Mouse (Mus musculus) midbrain, embryonic 10.5 days (tissue): ENCODE results near the gene Nr2f2. TPM values are rescaled to one million over a fixed set of nuclear protein-coding genes. Genes with fewer than 3 reads are reported as not detected.

Source experiments
- DNase-seq: peaks from one replicate; pipeline ENCODE4 v3.0.0-alpha.2; 2017; ENCODE audit warnings: low spot score
- H3K27ac ChIP-seq: fragments of 300-500 bp; sonication (generic); replicated peaks from 2 replicates; pipeline ENCODE4 v1.5.1; 2016; ENCODE audit warnings: mild to moderate bottlenecking
- H3K27me3 ChIP-seq: fragments of 300-500 bp; sonication (generic); 2 replicates; pipeline ENCODE4 v1.6.1; 2016; ENCODE audit warnings: low read depth, mild to moderate bottlenecking; ENCODE audit not compliant: poor library complexity, severe bottlenecking
- H3K36me3 ChIP-seq: fragments of 300-500 bp; sonication (generic); 2 replicates; pipeline ENCODE4 v1.6.1; 2016; ENCODE audit warnings: mild to moderate bottlenecking, moderate library complexity
- H3K4me1 ChIP-seq: fragments of 300-500 bp; sonication (generic); 2 replicates; pipeline ENCODE4 v1.6.1; 2016
- H3K4me3 ChIP-seq: fragments of 300-500 bp; sonication (generic); 2 replicates; pipeline ENCODE4 v1.5.1; 2016; ENCODE audit warnings: mild to moderate bottlenecking, moderate library complexity
- H3K9me3 ChIP-seq: fragments of 300-500 bp; sonication (generic); replicated peaks from 2 replicates; pipeline ENCODE4 v1.6.1; 2016; ENCODE audit warnings: mild to moderate bottlenecking
- WGBS: fragments of 180-500 bp; shearing (Covaris S2); methylation state at CpG from one replicate; pipeline ENCODE4 v1.1.7; 2016; 5-methylcytosine and 5-hydroxymethylcytosine counted together
- polyA plus RNA-seq: library from polyadenylated mRNA; unstranded; fragments of >200 nt; fragmentation: Nextera tagmentation; extraction: Ambion mirVana; gene quantifications from 2 replicates; pipeline ENCODE4 v1.2.1, GENCODE M21; 2016

The Nr2f2 gene
- polyA plus RNA-seq, 1 experiment from 2014 or later: 89.2 TPM

GRCm38 (mm10) chr7:70332064-70332850 lies 34.3 kb downstream of the Nr2f2 start:
- H3K4me3 ChIP-seq: peak overlapping the region; percentile 60
- H3K9me3 ChIP-seq: no peaks in the 10 kb centered on the region
- peaks cover 73% of the 10 kb centered on the region for H3K4me1 ChIP-seq
- 1% methylated on average over 26 of the region's 26 CpGs for WGBS
- peak; percentile 65 for DNase-seq
- no peaks in the 10 kb centered on the region for H3K36me3 ChIP-seq
- peak overlapping the region; percentile 93 for H3K27ac ChIP-seq
- peaks cover 100% of the 10 kb centered on the region for H3K27me3 ChIP-seq

GRCm38 (mm10) chr7:70331243-70332063 lies 35.1 kb downstream of the Nr2f2 start:
- Histone ChIP-seq H3K27me3 (peaks cover 100% of the 10 kb centered on the region), H3K4me1 (peaks cover 77% of the 10 kb centered on the region), H3K9me3 (no peaks in the 10 kb centered on the region), H3K4me3 (peak overlapping the region; percentile 60), H3K36me3 (no peaks in the 10 kb centered on the region), H3K27ac (peak overlapping the region; percentile 93)
- WGBS: under 1% methylated on average over 48 of the region's 48 CpGs
- peak; percentile 69 for DNase-seq

GRCm38 (mm10) chr7:70330761-70331242 lies 35.7 kb downstream of the Nr2f2 start:
- 0% methylated on average over 19 of the region's 19 CpGs for whole genome bisulfite sequencing
- Histone ChIP-seq H3K4me3 (peak overlapping the region; percentile 60), H3K27me3 (peaks cover 100% of the 10 kb centered on the region), H3K36me3 (no peaks in the 10 kb centered on the region), H3K4me1 (peaks cover 83% of the 10 kb centered on the region), H3K27ac (peak overlapping the region; percentile 93), H3K9me3 (no peaks in the 10 kb centered on the region)
- peak; percentile 72 for DNase-seq

- Histone ChIP-seq H3K9me3 (no peaks in the 10 kb centered on the region), H3K4me1 (peaks cover 89% of the 10 kb centered on the region), H3K4me3 (peak overlapping the region; percentile 60), H3K27ac (peak overlapping the region; percentile 93), H3K27me3 (peaks cover 100% of the 10 kb centered on the region), H3K36me3 (no peaks in the 10 kb centered on the region)
- WGBS: 2% methylated on average over 12 of the region's 12 CpGs
- DNase-seq: peak; percentile 59
Measured at GRCm38 (mm10) chr7:70330207-70330562, 36.4 kb downstream of the Nr2f2 start.

- WGBS: 3% methylated on average over 19 of the region's 19 CpGs
Measured at GRCm38 (mm10) chr7:70329521-70330206, 36.9 kb downstream of the Nr2f2 start.

GRCm38 (mm10) chr7:70329037-70329516 lies 37.5 kb downstream of the Nr2f2 start:
- H3K27ac ChIP-seq: peak overlapping the region; percentile 93

More at GRCm38 (mm10) chr7:70329521-70330206, 36.9 kb downstream of the Nr2f2 start:
- peaks cover 92% of the 10 kb centered on the region for H3K4me1 ChIP-seq
- no peaks in the 10 kb centered on the region for H3K36me3 ChIP-seq
- peak; percentile 36 for DNase-seq
- peaks cover 100% of the 10 kb centered on the region for H3K27me3 ChIP-seq
- H3K9me3 ChIP-seq: no peaks in the 10 kb centered on the region
- peak overlapping the region; percentile 93 for H3K27ac ChIP-seq
- H3K4me3 ChIP-seq: peak overlapping the region; percentile 60

GRCm38 (mm10) chr7:70328206-70329036 lies 38.1 kb downstream of the Nr2f2 start:
- Histone ChIP-seq H3K36me3 (no peaks in the 10 kb centered on the region), H3K4me1 (peaks cover 87% of the 10 kb centered on the region), H3K4me3 (peak overlapping the region; percentile 60), H3K27me3 (peaks cover 100% of the 10 kb centered on the region), H3K27ac (peak overlapping the region; percentile 93), H3K9me3 (no peaks in the 10 kb centered on the region)
- peak; percentile 41 for DNase-seq
- whole genome bisulfite sequencing: 3% methylated on average over 10 of the region's 10 CpGs

More at GRCm38 (mm10) chr7:70329037-70329516, 37.5 kb downstream of the Nr2f2 start:
- Histone ChIP-seq H3K27me3 (peaks cover 100% of the 10 kb centered on the region), H3K36me3 (no peaks in the 10 kb centered on the region), H3K4me3 (peak overlapping the region; percentile 60; the same call in 1 of the 2 replicates), H3K9me3 (no peaks in the 10 kb centered on the region), H3K4me1 (peaks cover 92% of the 10 kb centered on the region)
- 2% methylated on average over 6 of the region's 6 CpGs for WGBS
- peak; percentile 43 for DNase-seq

GRCm38 (mm10) chr7:70327191-70327590 lies 39.3 kb downstream of the Nr2f2 start:
- no peaks in the 10 kb centered on the region for H3K36me3 ChIP-seq
- no peaks in the 10 kb centered on the region for H3K9me3 ChIP-seq
- peaks cover 75% of the 10 kb centered on the region for H3K4me1 ChIP-seq
- H3K4me3 ChIP-seq: peak overlapping the region; percentile 60; the same call in 1 of the 2 replicates
- WGBS: 9% methylated on average over 2 of the region's 2 CpGs
- peak overlapping the region; percentile 93 for H3K27ac ChIP-seq
- peaks cover 100% of the 10 kb centered on the region for H3K27me3 ChIP-seq
- peak; percentile 12 for DNase-seq

GRCm38 (mm10) chr7:70326176-70327035 lies 40.1 kb downstream of the Nr2f2 start:
- 1% methylated on average over 21 of the region's 21 CpGs for WGBS
- Histone ChIP-seq H3K27me3 (peaks cover 100% of the 10 kb centered on the region), H3K4me1 (peaks cover 68% of the 10 kb centered on the region), H3K27ac (peak overlapping the region; percentile 93), H3K36me3 (no peaks in the 10 kb centered on the region), H3K9me3 (no peaks in the 10 kb centered on the region), H3K4me3 (peak overlapping the region; percentile 60)
- DNase-seq: peak; percentile 43

- peak; percentile 65 for DNase-seq
- Histone ChIP-seq H3K27me3 (peaks cover 100% of the 10 kb centered on the region), H3K27ac (peak overlapping the region; percentile 93), H3K4me1 (peaks cover 57% of the 10 kb centered on the region), H3K9me3 (no peaks in the 10 kb centered on the region), H3K36me3 (no peaks in the 10 kb centered on the region), H3K4me3 (peak overlapping the region; percentile 60)
- under 1% methylated on average over 18 of the region's 18 CpGs for WGBS
Measured at GRCm38 (mm10) chr7:70325381-70325780, 41.2 kb downstream of the Nr2f2 start.

- DNase-seq: peak; percentile 32
- H3K9me3 ChIP-seq: no peaks in the 10 kb centered on the region
- H3K36me3 ChIP-seq: no peaks in the 10 kb centered on the region
- H3K27me3 ChIP-seq: peaks cover 99% of the 10 kb centered on the region
- peaks cover 50% of the 10 kb centered on the region for H3K4me1 ChIP-seq
- peak overlapping the region; percentile 93; the same call in 1 of the 2 replicates for H3K27ac ChIP-seq
- peak overlapping the region; percentile 14; the same call in 1 of the 2 replicates for H3K4me3 ChIP-seq
- WGBS: 7% methylated on average over 5 of the region's 5 CpGs
Measured at GRCm38 (mm10) chr7:70324541-70324940, 42.0 kb downstream of the Nr2f2 start.
